Mouse (Mus musculus) heart, adult 8-10 months (tissue): ENCODE results near the gene Vwa7. TPM values are rescaled to one million over a fixed set of nuclear protein-coding genes. Genes with fewer than 3 reads are reported as not detected.
A peak's percentile ranks its signal among the peaks of the same experiment; 100 is the strongest.
"Not testable (repeated sequence)": the region's sequence is repeated elsewhere in the genome, so short reads cannot be mapped to it uniquely, and the experiment has no call there.

Source experiments
- DNase-seq: peaks from one replicate; pipeline ENCODE4 v3.0.0; 2022; ENCODE audit warnings: low spot score
- total RNA-seq, 4 experiments: library from RNA; stranded (reverse); gene quantifications; 2 replicates each; pipeline ENCODE4 v1.2.4; 2022

The Vwa7 gene
- total RNA-seq: 10 to 100 TPM; 12.0 to 18.5 (median 16.6) TPM

DNA sequence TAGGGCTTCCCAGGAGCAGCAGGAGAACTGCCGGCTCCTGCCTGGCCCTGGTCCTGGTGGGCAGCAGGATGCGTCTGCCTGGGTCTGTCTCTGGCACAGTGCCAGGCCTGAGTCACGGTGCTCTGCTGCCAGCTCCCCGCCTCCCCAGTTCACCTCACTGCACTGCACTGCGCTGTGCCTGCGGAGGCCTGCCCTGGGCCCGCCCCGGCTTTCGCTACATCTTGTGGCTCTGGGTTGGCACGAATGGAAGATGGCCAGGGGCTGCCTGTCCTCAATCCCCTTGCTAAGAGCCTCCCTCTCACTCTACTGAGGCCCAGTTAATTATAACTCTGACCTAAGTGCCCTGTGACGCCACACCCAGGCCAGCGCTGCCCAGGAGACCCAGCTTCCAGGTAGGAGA, at the start of gene Vwa7:
Gene Vwa7 (plus strand): TSS at position 204 of the 400 bp plus-strand sequence.
- DNase-seq: no peak

DNA sequence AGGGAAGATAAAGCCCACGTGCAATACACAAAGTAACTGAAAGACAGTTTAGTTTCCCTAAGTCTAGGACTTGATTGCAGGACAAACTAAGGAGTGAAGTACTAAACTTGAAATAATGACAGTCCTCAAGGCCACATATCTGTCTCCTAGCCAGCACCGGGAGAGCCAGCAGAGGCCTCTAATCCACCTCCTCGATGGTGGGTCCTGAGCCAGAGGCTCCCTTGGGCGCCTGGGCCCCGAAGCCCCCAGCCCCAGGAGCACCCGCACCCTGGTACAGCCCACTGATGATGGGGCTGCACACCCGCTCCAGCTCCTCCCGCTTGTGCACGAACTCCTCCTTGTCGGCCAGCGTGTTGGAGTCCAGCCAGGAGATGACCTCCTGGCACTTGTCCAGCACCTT, 46.6 kb upstream of the Vwa7 start, which contains the start of gene Gm20481:
Gene Gm20481 (plus strand): TSS at position 91 of the 400 bp plus-strand sequence.
- DNase-seq: not testable (repeated sequence)

DNA sequence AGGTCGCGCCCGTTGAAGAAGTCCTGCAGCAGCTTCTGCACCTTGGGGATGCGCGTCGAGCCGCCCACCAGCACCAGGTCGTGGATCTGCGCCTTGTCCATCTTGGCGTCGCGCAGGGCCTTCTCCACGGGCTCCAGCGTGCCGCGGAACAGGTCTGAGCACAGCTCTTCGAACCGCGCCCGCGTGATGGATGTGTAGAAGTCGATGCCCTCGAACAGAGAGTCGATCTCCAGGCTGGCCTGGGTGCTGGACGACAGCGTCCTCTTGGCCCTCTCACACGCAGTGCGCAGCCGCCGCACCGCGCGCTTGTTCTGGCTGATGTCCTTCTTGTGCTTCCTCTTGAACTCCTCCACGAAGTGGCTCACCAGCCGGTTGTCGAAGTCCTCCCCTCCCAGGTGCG, 45.5 kb upstream of the Vwa7 start:
- not testable (repeated sequence) for DNase-seq

DNA sequence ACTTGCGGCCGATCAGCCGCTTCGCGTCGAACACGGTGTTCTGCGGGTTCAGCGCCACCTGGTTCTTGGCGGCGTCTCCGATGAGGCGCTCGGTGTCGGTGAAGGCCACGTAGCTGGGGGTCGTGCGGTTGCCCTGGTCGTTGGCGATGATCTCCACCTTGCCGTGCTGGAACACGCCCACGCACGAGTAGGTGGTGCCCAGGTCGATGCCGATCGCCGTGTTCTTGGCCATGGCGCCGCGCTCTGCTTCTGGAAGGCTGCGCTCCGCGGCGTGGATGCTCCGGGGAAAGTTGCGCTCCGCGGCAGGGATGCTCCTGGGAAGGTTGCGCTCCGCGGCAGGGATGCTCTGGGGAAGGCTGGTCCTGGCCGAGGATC, 44.7 kb upstream of the Vwa7 start:
- DNase-seq: not testable (repeated sequence)

DNA sequence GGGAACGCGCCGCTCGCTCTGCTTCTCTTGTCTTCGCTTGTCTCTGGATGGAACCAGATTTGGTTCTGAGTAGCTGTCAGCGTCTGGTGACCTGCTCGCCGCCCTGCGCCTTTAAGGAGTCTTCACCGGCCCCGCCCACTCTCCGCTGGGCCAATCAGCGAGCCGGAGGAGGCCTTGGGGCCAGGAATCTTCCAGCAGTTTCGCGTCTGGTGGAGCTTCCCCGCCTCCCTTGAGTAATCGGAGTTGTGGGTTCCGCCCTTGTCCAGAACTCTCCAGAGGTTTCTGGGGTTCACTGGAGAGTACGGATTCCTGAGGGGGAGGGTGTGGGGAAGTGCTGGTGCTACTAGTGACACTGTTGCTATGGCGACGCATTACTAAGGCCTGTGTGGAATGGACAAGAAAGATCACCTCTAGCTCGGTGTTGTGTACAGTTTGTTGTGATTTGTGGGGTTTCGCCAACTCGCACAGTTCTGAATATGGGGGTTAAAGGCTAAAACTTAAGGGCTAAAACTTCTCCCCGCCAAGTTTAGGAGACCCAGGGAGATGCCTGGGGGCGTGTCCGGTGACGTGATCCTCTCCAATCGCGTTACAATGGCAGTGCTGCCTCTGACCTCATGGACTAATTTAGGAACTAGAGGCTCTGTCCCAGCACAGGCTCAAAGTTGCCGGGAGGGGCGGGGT, 44.2 kb upstream of the Vwa7 start, which contains the start of the genes Hspa1a and Hspa1l:
Gene Hspa1a (minus strand): TSS at position 88 of the 681 bp plus-strand sequence.
Gene Hspa1l (plus strand): TSS at position 635 of the 681 bp plus-strand sequence.
- peak; percentile 98 for DNase-seq

DNA sequence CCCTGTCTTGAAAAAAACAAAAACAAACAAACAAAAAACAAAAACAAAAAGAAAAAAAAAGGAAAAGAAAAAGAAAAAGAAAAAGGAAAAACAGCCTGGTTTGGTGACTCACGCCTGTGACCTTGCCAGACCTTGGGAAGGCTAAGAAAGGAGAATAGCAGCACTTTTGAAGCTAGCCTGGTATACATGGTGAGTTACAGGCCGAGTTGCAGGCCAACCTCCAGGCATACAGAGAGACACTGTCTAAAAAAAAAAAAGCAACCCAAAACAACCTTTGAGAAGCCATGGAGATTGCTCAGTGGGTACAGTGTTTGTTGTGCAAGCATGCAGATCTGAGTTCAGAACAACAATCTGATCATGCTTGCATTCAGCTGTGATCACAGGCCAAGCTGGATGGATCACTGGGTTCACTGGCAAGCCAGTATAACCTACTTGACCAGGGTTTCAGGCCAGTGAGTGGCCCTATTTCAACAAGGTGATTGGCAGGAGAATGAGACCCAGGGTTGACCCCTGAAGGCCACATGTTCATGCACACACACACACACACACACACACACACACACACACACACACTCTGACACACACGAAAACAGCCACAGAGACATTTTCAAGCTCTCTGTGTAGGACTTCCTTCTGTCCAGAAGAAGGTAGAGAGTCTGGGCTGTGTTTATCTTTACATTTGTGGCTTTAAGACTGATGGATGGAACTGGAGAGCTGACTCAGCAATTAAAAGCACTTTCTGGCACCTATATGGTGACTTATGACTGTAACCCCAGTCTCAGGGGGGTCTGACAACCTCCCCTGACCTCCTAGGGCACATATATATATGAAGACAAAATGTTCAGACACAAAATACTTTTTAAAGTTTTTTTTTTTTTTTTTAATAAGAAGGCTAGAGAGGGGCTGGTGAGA, 40.5 kb upstream of the Vwa7 start:
- DNase-seq: no peak

DNA sequence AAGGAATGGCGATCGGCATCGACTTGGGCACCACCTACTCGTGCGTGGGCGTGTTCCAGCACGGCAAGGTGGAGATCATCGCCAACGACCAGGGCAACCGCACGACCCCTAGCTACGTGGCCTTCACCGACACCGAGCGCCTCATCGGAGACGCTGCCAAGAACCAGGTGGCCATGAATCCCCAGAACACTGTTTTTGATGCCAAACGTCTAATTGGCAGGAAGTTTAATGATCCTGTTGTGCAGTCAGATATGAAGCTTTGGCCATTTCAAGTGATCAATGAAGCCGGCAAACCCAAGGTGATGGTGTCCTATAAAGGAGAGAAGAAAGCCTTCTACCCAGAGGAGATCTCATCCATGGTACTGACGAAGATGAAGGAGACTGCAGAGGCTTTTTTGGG, 39.4 kb upstream of the Vwa7 start:
- DNase-seq: no peak

DNA sequence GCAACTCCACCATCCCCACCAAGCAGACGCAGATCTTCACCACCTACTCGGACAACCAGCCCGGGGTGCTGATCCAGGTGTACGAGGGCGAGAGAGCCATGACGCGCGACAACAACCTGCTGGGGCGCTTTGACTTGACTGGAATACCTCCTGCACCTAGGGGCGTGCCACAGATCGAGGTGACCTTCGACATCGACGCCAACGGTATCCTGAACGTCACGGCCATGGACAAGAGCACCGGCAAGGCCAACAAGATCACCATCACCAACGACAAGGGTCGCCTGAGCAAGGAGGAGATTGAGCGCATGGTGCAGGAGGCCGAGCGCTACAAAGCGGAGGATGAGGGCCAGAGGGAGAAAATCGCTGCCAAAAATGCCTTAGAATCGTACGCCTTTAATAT, 38.1 kb upstream of the Vwa7 start:
- no peak for DNase-seq

DNA sequence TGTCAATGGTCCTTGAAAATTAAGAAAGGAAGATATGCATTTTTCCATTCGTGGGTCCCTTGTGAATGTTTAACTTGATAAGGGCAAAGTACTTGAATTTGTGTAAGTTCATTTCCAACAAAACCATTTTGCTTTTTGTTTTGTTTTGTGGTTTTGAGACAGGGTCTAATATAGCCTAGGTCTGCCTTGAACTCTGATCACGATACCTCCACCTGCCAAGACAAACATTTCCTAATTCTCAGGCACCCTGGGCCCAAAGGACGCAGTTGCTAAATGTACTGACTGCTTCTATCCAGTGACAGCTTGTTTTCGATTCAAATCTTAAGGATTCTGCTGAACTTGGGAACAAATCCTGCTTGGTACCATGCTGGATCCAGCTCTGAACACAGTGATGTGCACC, 36.7 kb upstream of the Vwa7 start:
- DNase-seq: no peak

DNA sequence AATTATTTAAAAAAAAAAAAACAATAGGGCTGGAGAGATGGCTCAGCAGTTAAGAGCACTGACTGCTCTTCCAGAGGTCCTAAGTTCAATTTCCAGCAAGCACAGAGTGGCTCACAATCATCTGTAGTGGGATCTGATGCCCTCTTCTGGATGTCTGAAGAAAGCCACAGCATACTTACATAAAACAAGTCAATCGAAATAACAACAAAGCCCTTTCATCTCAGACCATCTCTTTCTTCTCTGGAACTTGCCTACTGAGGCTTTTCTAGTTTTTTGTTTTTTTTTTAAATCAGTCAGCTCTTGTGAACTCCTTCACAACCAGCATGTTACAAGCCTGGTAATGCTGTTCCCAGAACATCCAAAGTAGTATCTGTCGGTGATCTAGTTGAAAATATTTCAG, 35.7 kb upstream of the Vwa7 start:
- DNase-seq: peak; percentile 68

DNA sequence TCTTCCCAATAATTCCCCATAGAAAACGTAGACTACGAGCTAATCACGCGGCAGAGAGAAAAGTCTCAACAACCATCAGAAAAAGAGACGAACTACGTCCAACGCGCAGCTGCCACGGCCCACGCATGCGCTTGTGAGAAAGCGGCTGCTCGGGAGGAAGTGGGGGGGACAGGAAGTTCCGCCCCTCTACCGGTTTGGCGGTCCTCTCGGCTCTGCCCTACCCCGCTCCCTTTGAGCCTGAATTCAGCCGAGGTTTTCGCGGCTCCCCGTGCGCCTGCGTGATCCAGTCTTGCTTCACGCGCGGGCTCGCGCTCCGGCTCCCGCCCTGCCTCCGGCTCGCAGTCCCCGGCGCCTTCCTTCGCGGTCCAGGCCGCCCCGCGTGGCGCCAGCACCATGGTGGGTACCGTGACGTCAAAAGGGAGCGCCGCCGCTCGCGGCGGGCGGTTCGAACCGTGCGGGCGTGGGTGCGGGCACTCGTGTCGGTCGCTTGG, 34.6 kb upstream of the Vwa7 start, which contains the start of gene Lsm2:
Gene Lsm2 (plus strand): TSS at position 173 of the 491 bp plus-strand sequence.
- peak; percentile 94 for DNase-seq

DNA sequence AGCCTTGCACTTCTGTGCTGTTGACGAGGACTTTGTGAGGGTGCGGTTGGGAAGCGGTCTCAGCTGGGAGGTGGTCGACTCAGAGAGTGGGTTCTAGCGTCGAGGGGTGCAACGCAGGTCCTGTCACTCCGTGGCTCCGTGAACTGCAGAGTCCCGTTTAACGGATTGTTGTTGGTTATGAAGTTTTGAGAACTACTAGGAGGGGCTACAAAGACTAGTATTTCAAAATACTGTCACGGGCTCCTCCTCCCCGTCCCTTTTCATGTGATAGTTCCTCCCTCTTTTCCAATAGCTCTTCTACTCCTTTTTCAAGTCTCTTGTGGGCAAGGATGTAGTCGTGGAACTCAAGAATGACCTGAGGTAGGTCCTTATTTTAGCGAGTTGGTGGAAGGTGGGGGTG, 34.1 kb upstream of the Vwa7 start:
- DNase-seq: no peak

DNA sequence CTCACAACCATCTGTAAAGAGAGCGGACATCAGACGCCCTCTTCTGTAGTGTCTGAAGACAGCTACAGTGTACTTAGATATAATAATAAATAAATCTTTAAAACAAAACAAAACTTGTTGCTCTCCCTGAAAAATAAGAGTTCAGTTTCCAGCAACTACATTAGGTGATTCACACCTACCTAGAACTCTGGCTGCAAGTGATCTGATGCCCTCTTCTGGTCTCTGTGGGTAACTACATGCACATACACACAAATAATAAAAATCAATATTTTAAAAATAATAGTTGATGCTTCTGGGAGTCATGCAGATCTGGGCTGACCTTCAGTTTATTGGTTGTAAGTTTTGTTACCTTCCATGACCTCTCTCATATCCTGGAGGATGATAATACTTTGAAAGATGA, 32.2 kb upstream of the Vwa7 start:
- peak; percentile 50 for DNase-seq

DNA sequence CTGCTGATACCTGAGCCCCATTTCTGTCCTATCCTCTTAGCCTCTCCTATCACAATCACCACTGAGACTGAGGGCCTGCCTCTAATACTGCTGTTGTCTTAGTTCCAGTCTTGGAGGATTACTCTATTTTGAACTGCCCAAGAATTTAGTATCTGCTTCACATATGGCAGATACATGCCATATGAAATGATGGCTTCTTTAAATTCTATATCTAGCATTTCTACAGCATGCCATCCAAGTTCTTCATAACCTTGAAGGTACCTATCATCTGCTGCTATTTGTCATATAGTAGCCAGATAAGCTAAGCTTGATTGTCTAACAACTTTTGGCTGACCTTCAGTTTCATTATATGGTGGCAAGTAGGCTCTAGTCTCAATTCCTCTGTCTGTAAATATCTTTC, 21.6 kb upstream of the Vwa7 start:
- DNase-seq: no peak

DNA sequence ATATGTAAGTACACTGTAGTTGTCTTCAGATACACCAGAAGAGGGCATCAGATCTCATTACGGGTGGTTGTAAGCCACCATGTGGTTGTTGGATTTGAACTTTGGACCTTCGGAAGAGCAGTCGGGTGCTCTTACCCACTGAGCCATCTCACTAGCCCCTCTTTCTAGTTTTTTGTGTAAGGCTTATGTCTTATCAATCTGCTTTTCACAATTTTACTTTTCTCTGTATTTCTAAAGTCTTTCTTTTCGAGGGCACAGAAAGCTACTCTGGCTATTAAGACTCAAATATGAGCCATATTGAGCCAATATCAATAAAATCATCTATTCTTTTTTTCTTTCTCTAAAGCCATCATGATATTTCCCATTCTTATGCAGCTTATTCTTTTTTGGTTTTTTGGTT, 21.2 kb upstream of the Vwa7 start:
- DNase-seq: not testable (repeated sequence)

DNA sequence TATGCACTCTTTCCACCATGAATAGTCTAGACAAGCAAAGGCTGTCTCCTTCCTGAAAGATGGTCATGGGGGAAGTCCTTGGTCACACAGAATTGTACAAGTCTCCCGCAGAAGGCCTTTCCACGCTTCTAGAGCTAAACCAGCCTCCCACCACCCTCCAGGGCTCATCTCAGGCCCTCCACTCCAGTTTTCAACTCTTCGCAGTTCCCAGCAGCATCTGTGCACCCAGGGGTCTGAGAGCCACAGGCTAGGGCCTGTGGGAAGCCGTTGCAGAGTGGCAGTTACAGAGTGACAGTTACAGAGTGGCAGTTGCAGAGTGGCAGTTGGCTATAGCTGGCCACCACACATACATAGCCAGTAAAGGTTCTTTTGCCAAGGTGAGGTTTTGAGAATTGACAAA, 20.5 kb upstream of the Vwa7 start:
- not testable (repeated sequence) for DNase-seq

DNA sequence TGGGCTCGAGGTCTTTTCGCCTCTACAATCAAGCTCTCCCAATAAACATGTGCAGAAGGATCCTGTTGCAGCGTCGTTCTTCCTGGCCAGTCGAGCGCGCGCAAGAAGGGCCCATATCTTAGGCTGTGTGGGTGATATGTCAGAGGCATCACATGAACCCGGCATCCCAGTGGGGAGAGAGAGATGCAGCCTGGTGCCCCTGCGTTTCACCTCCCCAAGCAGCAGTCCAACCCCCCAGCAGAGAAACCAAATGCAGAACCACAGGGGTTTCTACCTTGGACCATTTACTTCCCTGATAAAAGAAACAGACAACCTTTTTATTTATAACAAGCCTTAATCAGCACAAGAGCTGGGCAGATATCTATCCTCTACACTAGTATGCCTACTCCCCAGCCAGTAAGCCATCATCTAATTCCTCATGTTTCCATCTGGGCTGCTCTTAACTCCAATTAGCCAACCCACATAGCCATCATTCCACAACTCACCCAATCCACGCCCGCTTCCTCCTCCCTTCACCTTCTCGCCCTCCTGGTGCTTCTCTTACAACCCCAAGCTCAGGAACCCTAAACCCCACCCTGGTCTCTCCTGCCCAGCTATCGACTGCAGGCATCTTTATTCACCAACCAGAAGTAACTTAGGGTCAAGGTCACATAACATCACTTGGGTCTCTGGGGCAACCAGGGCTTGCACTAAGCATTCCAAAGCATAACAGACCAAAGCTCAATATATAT, 19.8 kb upstream of the Vwa7 start:
- no peak for DNase-seq

DNA sequence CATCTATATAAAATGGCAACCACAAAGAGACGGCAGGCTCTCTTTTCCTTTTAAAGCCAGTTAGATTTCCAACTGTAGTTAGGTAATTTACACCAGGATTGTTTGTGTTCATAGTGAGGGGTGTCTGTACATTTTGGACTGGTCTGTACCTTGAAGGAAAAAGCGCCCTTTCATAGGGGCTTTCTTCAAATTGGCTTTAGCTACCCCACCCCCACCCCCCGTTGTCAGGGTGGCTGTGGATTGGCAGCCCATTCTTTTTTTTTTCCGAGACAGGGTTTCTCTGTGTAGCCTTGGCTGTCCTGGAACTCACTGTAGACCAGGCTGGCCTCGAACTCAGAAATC, 19.3 kb upstream of the Vwa7 start:
- no peak for DNase-seq

DNA sequence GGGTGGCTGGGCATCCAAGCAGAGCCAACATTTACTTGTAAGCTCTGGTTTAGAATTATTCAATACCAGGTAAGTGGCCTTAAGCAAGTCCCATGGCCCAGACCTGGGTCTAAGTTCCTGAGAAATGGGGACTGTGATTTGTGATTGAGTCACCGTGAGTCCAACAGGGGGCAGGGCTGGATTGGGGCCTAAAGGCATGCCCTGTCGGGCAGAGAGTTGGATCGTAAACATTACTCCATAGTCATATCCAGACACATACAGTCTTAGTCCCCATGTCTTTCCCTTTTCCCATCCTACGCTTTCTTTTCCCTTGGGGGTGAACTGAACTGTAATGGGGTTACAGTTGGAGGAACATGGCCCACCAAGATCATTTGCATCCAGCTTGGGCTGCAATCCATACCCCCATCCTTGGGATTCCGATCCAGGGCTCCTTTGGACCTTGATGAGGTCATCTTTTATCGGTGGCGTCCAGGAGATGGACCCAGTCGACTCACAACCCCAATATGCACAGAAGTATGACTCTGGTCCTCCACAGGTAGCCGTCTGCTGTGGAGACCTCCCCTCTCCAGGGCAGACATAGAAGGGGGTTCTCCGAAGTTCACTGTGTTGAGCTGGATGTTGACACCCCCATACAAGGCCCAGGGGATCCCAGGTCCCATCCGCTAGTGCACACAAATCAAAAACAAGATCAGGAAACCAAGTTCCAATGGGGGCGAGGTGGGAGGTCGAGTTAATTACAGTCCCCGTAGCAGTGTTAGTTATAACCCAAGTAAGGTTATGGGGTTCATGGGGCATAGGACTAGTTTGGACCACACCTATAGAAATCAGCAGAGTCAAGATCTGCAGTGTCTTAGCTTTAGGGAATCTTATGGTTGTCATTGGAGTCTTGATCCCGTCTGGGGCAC, 17.6 kb upstream of the Vwa7 start:
- no peak for DNase-seq

DNA sequence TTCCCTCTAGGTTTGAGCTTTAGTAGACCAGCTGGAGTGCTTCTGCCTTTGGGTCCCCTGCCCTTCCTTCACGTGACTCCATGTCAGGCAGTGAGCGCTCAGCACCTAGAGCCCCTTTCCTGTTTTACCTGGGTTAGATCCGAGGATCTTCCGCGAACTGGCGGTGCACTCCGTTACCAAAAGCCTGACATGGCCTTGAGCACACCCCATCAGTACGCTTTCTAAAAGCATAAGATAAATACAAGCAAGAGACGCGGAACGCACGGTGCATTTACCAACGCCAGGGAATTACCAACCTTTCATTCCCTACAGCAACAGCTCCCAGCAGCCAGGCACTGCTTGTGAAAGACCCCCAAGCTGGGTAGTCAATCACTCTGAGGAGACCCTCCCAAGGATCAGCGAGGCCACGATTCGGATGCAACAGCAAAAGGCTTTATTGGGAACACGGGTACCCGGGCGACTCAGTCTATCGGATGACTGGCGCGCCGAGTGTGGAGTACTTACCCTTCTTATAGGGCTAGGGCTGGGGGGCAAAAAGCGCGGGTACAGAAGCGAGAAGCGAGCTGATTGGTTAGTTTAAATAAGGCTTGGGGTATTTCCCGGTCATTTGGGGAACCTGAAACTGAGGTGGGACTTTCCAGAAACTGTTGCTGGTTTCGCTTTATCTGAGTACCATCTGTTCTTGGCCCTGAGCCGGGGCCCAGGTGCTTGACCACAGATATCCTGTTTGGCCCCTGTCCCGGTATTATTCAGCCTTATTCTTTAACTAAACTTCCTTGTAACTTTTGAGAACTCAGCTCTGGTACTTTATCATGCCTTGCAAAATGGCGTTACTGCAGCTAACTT, 16.3 kb upstream of the Vwa7 start:
- not testable (repeated sequence) for DNase-seq
